In the genomic region with DNA sequence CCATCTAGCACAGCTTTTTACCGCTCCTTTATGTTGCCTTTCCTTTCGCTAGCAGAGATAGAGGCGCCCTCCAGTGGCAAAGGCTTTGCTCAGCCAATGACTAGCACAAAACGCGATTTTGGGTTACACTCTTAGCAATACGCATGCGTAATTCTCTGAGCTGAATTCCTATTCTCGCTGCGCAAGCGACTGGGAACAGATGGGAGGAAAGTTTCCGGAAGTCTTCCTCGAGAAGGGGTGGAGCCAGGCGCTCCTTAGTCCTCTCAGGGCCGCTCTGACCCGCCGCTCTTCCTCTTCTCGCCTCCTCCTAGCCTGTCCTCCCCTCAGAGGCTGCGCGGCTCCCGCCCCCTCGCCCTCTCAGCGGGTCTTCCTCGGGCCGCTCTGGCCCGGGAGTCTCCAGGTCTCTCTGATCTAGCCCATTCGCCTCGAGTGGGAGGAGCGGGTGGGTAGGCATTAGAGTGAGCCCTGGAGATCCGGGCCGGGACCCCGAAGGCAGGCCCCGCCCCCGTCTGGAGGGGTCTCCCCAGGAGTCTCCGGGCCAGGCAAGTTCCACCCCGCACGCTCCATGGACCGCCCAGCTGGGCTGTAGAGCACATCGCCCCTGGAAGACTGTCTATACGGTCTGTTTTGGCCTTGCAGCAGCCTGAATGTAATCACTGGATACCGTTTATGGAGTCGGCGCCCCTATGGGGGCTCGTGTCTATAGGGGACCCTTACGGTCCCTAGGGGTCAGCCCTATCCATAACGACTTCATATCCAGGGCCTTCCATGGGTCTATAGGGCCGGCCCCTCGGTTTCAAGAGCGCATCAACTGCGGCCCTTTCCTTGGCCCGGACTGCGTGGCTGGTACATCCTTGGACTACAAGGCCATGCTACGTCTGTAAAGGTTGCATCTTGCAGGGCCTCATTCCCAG, we compare ENCODE assay signal across 8 mouse cellular contexts. TPM values are rescaled to one million over a fixed set of nuclear protein-coding genes. Genes with fewer than 3 reads are reported as not detected.
A peak's percentile ranks its signal among the peaks of the same experiment; 100 is the strongest.
DNase-seq lines count a peak whose midpoint lies in the region; ATAC-seq lines count a peak whose summit lies in the region.

A gene (plus strand): TSS at position 633 of the 914 bp plus-strand sequence.

- DNase-seq in MEL-GATA-1-ER (ENCODE audit: extremely low read depth, low read depth), result peak; percentile 99
- peak; percentile 96 for DNase-seq in cerebellum, adult 8-10 months
- DNase-seq in forelimb bud, embryonic 11.5 days (ENCODE audit: low read depth, low spot score), result peak; percentile 100
- peak; percentile 99 for DNase-seq in layer of hippocampus, adult 9-10 months (ENCODE audit: low spot score)
- DNase-seq in ovary, postnatal 10 days (ENCODE audit: low spot score), result peak; percentile 73
- DNase-seq in thymus, postnatal 10 days (ENCODE audit: low spot score in 2 of 2), result peak; percentile 86 to 92

- peak; percentile 89 to 93 for ATAC-seq in hematopoietic stem cell, adult 5-6 weeks (replicated peaks in 1 of 2; ENCODE audit: insufficient read depth in 1 of 2, low FRiP score in 2 of 2, low TSS enrichment in 1 of 2, low read depth in 1 of 2, poor library complexity in 2 of 2, severe bottlenecking in 2 of 2)
- peak; percentile 99 for ATAC-seq in lung, embryonic 16.5 days (ENCODE audit: low read depth)

- whole genome bisulfite sequencing in lung, embryonic 16.5 days, result under 1% methylated on average over 52 of the region's 52 CpGs

- peaks cover 25% of the 10 kb centered on the region for H3K4me1 ChIP-seq in lung, embryonic 16.5 days (replicated peaks; ENCODE audit: control insufficient read depth, insufficient read depth, low read length)

- H3K9ac ChIP-seq in lung, embryonic 16.5 days (ENCODE audit: low read length), result peak within 1 kb of the TSS; percentile 74

- peaks cover 38% of the 10 kb centered on the region for H3K27me3 ChIP-seq in lung, embryonic 16.5 days (ENCODE audit: control insufficient read depth, insufficient read depth, low read depth, low read length)

- no peaks in the 10 kb centered on the region for H3K36me3 ChIP-seq in lung, embryonic 16.5 days (ENCODE audit: control insufficient read depth, insufficient read depth, low read length)

- peak within 1 kb of the TSS; percentile 78 for H3K4me2 ChIP-seq in lung, embryonic 16.5 days (ENCODE audit: low read depth, low read length)

- H3K9me3 ChIP-seq in lung, embryonic 16.5 days (ENCODE audit: control insufficient read depth, low read length), result no peaks in the 10 kb centered on the region

- peak within 1 kb of the TSS; percentile 84 for H3K27ac ChIP-seq in lung, embryonic 16.5 days (ENCODE audit: low read length)

- H3K4me3 ChIP-seq in lung, embryonic 16.5 days (ENCODE audit: low read length), result peak within 1 kb of the TSS; percentile 55

RNA-seq across cellular contexts. Expression of the gene that starts here (rescaled TPM):
- 4.8 and 5.3 TPM in 2 replicates for total RNA-seq in hematopoietic stem cell, adult 5-6 weeks (2017)
- 11.8 and 12.1 TPM in 2 replicates for polyA plus RNA-seq in lung, embryonic 16.5 days (2015; fragmentation: Nextera tagmentation; extraction: Ambion mirVana)

Comparison
In these comparisons a context has a peak if more than half of its experiments do, and no peak if none do; other contexts are left out.
1. Peak in every context shown above with its lines: DNase-seq, ATAC-seq, H3K4me3 ChIP-seq and H3K27ac ChIP-seq.